Mouse (Mus musculus) hindlimb bud, embryonic 11.5 days (tissue): ENCODE results near the gene Hyal2.

Experiments
- DNase-seq: peaks from one replicate; pipeline ENCODE4 v3.0.0-alpha.2; 2012; ENCODE audit warnings: low read depth, low spot score; ENCODE audit errors: extremely low spot score

Gene Hyal2

DNA sequence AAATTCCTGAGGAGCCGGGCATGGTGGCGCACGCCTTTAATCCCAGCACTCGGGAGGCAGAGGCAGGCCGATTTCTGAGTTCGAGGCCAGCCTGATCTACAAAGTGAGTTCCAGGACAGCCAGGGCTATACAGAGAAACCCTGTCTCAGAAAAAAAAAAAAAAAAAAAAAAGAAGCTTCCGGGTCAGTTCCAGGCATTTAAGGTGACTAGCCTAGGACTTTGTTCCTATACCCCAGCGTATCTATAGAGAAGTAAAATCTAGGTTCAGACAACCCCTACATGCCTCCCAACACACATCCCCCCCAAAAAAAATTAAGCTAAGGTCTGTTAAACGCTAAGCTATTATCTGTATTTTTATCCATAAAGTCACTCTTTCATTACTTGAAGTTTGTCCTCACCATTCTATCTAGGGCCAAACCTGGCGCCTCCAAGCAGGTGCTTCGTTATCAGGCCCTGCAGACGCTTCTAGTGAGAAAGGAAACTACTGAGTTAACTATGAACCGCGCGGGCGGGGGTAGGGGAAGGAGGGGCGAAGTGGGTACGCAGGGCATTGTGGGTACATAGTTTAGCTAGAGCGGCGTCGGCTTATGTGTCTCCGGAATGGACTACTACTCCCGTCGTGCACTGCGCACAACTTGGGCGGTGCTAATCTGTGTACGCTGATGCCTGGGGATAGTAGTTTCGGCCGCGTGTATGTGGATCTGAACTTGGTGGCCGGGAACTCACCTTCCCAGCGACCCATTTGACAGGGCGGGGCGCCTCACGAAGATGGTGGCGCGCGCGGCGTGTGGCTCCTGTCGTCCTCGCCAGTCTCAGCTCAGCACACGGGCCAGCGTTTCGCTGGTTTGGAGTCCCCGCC lies 19.5 kb downstream of the Hyal2 start, which contains the start of gene Ifrd2:
Gene Ifrd2, plus strand, starts transcription at position 669 of the 859 bp plus-strand sequence.
- DNase-seq: peak; percentile 92

- DNase-seq: no peak
Observed at GRCm38 (mm10) chr9:107587833-107588639, 20.3 kb downstream of the Hyal2 start.

DNA sequence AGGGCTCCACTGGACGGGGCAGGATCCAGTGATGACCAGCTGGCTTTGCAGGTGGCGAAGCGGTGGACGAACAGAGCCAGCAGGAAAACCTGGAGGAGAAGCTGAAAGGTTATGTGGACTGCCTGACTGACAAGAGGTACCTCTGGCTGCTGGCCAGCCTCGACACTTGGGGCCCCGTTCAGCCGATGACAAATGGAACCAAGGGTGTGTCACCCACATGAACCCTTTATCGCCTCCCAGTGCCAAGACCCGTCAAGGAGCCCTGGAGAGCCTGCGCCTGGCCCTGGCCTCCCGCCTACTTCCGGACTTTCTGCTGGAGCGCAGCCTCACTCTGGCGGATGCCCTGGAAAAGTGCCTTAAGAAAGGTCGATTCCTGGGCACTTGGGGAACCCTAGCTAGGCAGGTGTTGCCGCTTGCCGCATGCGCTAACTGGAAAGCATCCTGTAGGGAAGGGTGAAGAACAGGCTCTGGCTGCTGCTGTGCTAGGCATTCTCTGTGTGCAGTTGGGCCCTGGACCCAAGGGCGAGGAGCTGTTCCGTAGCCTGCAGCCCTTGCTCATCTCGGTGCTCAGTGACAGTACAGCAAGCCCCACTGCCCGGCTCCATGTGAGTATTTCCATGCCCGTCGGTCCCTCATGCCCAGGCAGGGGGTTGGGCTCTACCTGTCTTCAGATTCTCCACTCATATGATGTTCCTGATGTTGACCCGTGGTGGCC lies 22.5 kb downstream of the Hyal2 start:
- DNase-seq: no peak

DNA sequence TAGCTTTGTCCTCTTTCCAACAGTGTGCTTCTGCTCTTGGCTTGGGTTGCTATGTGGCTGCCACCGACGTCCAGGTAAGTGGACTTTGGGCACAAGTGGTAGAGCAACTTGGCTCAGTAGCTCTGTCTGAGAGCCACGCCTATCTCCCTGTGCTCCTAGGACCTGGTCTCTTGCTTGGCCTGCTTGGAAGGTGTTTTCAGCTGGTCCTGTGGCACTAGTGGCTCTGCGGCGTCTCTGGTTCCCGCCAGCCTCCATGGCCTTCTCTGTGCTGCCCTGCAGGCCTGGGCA lies 23.0 kb downstream of the Hyal2 start:
- no peak for DNase-seq

GRCm38 (mm10) chr9:107593101-107593976 lies 25.6 kb downstream of the Hyal2 start:
- no peak for DNase-seq

DNA sequence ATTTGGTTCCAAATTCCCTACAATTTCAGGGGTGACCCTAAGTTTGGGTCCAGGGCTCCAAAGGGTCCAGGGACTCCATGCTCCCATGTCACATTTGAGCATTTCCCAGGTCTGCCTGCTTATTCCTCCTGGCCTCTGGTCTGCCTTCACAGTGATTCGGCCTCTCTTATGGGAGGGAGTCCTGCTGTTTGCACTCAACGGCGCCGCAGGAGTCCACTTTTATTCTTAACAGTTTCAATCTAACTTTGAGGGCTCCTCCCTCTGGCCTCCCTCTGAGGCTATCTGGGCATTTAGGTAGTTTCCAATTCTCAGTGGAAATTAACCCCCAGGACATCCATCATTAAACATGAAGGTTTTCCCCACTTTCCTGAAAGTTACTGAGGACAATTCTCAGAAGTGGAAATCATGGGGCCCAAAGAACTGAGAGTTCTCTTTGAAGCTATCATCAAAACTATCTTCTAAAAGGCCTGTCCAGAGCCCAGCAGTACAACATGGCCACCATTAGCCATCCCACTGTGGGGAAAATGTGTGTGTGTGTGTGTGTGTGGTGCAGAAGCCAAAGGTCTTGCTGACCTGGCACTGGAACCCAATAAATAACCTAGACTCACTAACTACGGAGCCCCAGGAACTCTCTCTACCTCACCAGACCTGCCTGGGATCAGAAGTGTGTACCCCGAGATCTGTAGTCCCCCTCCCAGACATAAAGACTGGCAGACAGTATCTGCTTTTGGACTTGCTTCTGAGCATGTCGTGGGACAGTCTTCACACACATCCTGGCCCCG lies 26.7 kb downstream of the Hyal2 start:
- DNase-seq: no peak

DNA sequence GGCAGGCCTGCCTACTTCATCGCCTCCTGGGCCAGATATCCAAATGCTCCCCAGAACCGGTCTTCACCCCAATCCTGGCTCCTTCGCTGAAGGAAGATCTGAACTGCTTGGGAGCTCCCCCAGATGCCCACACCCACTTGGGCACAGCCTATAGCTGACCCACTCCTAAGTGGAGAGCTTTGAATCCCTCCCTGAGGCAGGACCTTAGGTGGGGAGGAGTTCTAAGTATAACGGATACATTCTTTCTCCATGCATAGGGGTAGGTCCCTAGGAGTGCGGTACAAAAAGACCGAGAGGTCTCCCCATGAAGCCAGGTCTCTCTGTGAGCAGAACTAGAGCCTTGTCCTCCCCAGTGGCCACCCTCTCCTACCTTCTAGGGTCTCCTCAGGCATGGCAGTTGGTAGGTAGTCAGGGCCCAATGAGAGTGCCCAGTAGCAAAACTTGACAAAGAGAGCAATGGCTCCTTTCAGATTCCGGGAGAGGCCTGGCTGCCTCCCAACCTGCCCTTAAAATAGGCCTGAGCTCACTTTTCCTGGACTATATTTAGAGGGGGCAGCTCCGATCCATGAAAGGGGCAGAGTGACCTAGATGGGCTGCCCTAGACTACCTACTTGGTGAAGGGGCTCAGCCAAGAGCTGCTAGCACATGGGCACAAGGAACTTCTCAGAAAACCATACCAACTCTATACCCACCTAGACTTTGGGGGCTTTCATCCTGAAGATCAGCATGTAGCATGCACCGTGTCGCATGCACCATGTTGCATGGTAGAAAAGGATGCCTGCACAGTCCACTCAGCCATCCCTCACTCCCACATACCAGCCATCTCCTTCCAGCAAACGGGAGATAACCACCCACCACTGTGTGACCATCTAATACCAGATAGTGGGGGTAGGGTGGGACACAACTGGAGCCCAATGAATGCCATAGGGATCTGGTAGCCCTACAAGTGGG lies 29.1 kb downstream of the Hyal2 start:
- DNase-seq: no peak

- no peak for DNase-seq
Observed at GRCm38 (mm10) chr9:107598385-107598784, 30.6 kb downstream of the Hyal2 start.

GRCm38 (mm10) chr9:107599433-107599832 lies 31.7 kb downstream of the Hyal2 start:
- no peak for DNase-seq

DNA sequence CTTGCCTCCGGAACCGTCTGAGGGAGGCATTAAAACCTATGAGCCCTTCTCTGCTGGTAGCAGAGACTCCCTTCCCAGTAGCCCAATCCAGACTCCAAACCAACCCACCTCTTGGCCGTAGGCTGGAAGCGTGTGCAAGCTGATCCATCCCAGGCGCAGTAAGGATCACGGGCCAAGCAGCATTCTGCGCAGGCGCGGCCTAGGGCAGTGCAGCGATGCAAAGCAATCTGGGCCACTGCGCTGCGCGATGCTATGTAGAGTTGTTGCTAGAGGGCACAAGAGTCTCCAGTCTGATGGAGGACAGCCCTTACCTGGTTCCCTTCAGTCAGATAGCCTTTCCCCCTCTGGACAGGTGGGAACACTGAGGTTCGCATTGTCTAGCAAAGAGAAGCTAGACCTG lies 32.1 kb downstream of the Hyal2 start:
- DNase-seq: no peak

GRCm38 (mm10) chr9:107600745-107601144 lies 33.0 kb downstream of the Hyal2 start:
- DNase-seq: no peak

GRCm38 (mm10) chr9:107601275-107601674 lies 33.5 kb downstream of the Hyal2 start:
- no peak for DNase-seq

DNA sequence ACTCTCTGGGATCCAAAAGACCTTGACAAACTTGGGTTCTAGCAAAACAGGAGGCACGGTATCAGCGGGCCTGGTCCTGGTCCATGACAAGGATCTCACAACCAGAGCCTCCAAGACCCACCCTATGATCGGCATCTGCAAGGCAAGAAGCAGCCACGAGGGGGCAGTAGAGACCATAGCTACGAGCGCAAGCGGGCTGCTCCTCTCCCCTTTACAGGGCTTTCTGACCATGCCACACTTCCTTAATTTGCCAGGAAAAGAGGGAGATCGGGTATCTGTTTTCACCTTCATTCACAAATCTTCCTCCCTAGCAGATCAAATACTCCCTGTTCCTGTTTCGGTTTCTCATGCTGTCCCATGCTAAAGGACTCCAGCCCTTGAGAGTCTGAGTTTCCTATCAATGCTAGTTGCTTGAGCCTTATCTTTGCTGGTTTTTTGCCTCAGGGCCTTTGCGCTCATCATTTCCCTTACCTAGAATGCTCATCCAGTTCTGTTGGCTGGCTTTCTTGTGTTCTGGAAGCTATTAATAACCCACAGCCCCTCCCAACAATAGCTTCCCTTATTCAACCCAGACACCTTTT lies 34.4 kb downstream of the Hyal2 start:
- peak; percentile 90 for DNase-seq

DNA sequence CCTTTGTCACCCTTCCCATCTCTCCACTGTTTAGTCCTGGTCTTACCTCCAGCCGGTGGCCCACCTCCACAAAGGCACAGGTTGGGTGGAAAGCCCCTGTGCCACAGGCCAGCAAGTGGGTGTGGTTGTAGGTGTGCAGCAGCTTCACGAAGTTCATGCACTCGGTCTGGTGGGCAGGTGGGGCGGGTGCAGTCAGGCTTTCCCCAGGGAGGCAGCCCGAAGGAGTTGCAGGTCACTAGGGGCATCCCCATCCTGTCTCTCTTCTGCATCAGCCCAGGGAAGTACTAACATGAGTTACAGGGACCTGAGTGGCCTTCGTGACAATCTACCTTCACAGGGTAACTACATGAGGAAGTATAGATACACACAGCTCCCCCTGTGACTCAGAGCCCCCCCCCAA lies 35.5 kb downstream of the Hyal2 start:
- no peak for DNase-seq

- no peak for DNase-seq
Observed at GRCm38 (mm10) chr9:107605041-107605661, 37.4 kb downstream of the Hyal2 start.

GRCm38 (mm10) chr9:107606591-107606990 lies 38.8 kb downstream of the Hyal2 start:
- DNase-seq: no peak

- DNase-seq: no peak
Observed at GRCm38 (mm10) chr9:107607036-107607435, 39.3 kb downstream of the Hyal2 start.
